Mouse (Mus musculus) brain, embryonic 14.5 days (tissue): ENCODE measurements at regions not wholly inside any gene's neighbourhood (a gene's known extent, or its start where the extent isn't known, plus 50 kb on each side); places are given as distances from the start of the nearest gene placed in this dataset.

Experiments used
- CTCF ChIP-seq: fragments of 200-500 bp; IDR thresholded peaks from 2 replicates; pipeline ENCODE4 v1.5.1; 2012; ENCODE audit warnings: inconsistent platforms, mild to moderate bottlenecking, moderate library complexity, borderline replicate concordance; ENCODE audit not compliant: insufficient read depth, insufficient read length; ENCODE audit errors: extremely low read depth
- POLR2A ChIP-seq: fragments of 200-500 bp; IDR thresholded peaks from 2 replicates; pipeline ENCODE4 v1.6.1; 2012; ENCODE audit warnings: mild to moderate bottlenecking, inconsistent platforms, borderline replicate concordance; ENCODE audit not compliant: poor library complexity, insufficient read depth, insufficient read length, severe bottlenecking; ENCODE audit errors: extremely low read depth

DNA sequence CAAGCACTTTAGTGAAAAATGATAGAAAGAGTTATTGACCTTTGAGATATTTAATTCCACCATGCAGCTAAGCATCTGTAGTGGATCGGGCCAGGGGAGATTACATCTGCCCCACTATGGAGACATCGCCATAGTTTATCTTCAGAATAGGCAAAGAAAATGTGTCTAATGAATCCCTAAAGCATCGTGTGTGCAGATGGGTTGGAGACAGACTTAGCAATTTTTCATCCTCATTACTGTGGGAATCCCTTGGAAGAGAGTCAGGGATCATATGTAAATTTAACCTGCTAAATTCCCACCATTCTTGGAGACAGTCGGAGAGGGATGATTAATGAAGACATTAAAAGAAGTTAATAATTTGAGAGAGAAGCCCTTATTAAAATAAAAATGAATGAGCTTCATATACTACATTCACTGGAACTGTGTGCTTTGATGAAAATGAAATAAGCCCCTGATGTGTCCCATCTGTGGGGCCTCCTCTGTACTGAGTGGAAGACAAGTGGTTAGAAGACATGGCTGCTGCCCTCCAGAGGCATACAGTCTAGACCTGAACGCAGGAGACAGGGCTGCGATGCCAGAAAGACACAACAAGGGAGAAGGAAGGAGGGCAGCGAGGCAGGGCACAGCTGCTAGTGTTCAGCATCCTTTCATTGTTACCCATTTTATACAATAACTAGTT, 1126.7 kb downstream of the Mrps31 start:
- TF ChIP-seq CTCF, result no peak
- TF ChIP-seq POLR2A, result no peak
